Mouse (Mus musculus) left cerebral cortex, postnatal 14 days (tissue): Measurements from ENCODE around the gene Lefty2. TPM values are rescaled to one million over a fixed set of nuclear protein-coding genes. Genes with fewer than 3 reads are reported as not detected.

Experiments used
- total RNA-seq, 2 experiments: library from RNA; stranded (reverse); gene quantifications; 2 replicates each; pipeline ENCODE4 v1.2.3; 2021

Gene Lefty2
- total RNA-seq, 2 experiments from 2014 or later = 2.0 to 4.9 TPM

Other genes starting within 250 kb of the Lefty2 start
- not detected for gene Mixl1, start 196.1 kb upstream of the Lefty2 start, total RNA-seq
- gene Acbd3, start 167.1 kb upstream of the Lefty2 start, total RNA-seq = 10 to 100 TPM; 29.0 to 30.2 TPM
- 100 to 1,000 TPM; 361 to 401 TPM for gene H3f3a, start 79.2 kb upstream of the Lefty2 start, total RNA-seq
- 10 to 100 TPM; 20.9 to 24.2 TPM for gene Sde2, start 42.0 kb upstream of the Lefty2 start, total RNA-seq
- gene Pycr2, start 11.2 kb downstream of the Lefty2 start, total RNA-seq = 10 to 100 TPM; 29.3 to 30.6 TPM
- gene Lefty1, start 41.9 kb downstream of the Lefty2 start, total RNA-seq = 1 to 10 TPM in 1 of 2 experiments, under 1 TPM in 1; 0.37 to 1.9 TPM
- gene Tmem63a, start 49.2 kb downstream of the Lefty2 start, total RNA-seq = 1 to 10 TPM; 8.8 to 9.3 TPM
- gene Ephx1, start 127.8 kb downstream of the Lefty2 start, total RNA-seq = 10 to 100 TPM; 17.0 to 19.1 TPM
- gene 9130409I23Rik, start 158.1 kb downstream of the Lefty2 start, total RNA-seq = not detected